Mouse (Mus musculus) ES-E14 (cell line): Measurements from ENCODE around the gene Zfp518a. TPM values are rescaled to one million over a fixed set of nuclear protein-coding genes. Genes with fewer than 3 reads are reported as not detected.

Experiments
- DNase-seq: peaks from one replicate; pipeline ENCODE4 v3.0.0-alpha.2; 2013; ENCODE audit warnings: low read depth, low spot score
- H3K27ac ChIP-seq: 2 replicates; pipeline ENCODE4 v1.5.1; 2012; ENCODE audit warnings: low read depth, mild to moderate bottlenecking, low read length, moderate library complexity, mixed read lengths; ENCODE audit not compliant: poor library complexity, insufficient read depth, severe bottlenecking
- H3K36me3 ChIP-seq: 2 replicates; pipeline ENCODE4 v1.6.1; 2012; ENCODE audit warnings: mild to moderate bottlenecking, low read length, moderate library complexity, mixed read lengths; ENCODE audit not compliant: control insufficient read depth, poor library complexity, insufficient read depth, severe bottlenecking
- H3K4me1 ChIP-seq, 2 experiments: fragments of 150-350 bp in 1 of 2; sonication (generic) in 1 of 2; 2 replicates each; pipeline ENCODE4 v1.6.1; 2012; ENCODE audit warnings: low read length in 2 of 2, mild to moderate bottlenecking in 1 of 2, mixed read lengths in 1 of 2; ENCODE audit not compliant: control insufficient read depth in 2 of 2, insufficient read depth in 2 of 2, poor library complexity in 1 of 2
- H3K4me3 ChIP-seq, 2 experiments: fragments of 150-350 bp in 1 of 2; sonication (generic) in 1 of 2; 2 replicates each; pipeline ENCODE4 v1.5.1; 2012; ENCODE audit warnings: low read length in 2 of 2, low read depth in 1 of 2, mild to moderate bottlenecking in 1 of 2, mixed read lengths in 1 of 2; ENCODE audit not compliant: insufficient read depth in 1 of 2, poor library complexity in 1 of 2, severe bottlenecking in 1 of 2
- H3K9ac ChIP-seq: 2 replicates; pipeline ENCODE4 v1.6.1; 2012; ENCODE audit warnings: low read depth, mild to moderate bottlenecking, low read length, mixed read lengths; ENCODE audit not compliant: poor library complexity, insufficient read depth, severe bottlenecking
- H3K9me3 ChIP-seq: fragments of 150-350 bp; sonication (generic); 2 replicates; pipeline ENCODE4 v1.6.1; 2012; ENCODE audit warnings: low read depth, mild to moderate bottlenecking, low read length; ENCODE audit not compliant: control insufficient read depth, insufficient read depth
- CHD2 ChIP-seq: IDR thresholded peaks from 2 replicates; pipeline ENCODE4 v1.6.1; 2014; ENCODE audit warnings: mild to moderate bottlenecking, low read depth, low read length, inconsistent platforms
- HCFC1 ChIP-seq: IDR thresholded peaks from 2 replicates; pipeline ENCODE4 v1.6.1; 2012; ENCODE audit warnings: low read length, inconsistent platforms, borderline replicate concordance; ENCODE audit not compliant: insufficient read depth
- MAFK ChIP-seq: IDR thresholded peaks from 2 replicates; pipeline ENCODE4 v1.6.1; 2014; ENCODE audit warnings: mild to moderate bottlenecking, low read depth, low read length, inconsistent platforms; ENCODE audit not compliant: insufficient read depth
- ZC3H11A ChIP-seq: IDR thresholded peaks from 2 replicates; pipeline ENCODE4 v1.6.1; 2012; ENCODE audit warnings: low read depth, mild to moderate bottlenecking, inconsistent platforms, low read length, borderline replicate concordance
- ZNF384 ChIP-seq: IDR thresholded peaks from 2 replicates; pipeline ENCODE4 v1.6.1; 2012; ENCODE audit warnings: low read depth, low read length, inconsistent platforms
- in situ Hi-C, 2 experiments: fragments of 600-800 bp; cut with MboI; formaldehyde crosslinking; loops; one replicate each; pipeline ENCODE4 v1.15.1; 2025; ENCODE audit warnings: low sequenced_read_pairs in 2 of 2, inconsistent platforms in 1 of 2; ENCODE audit not compliant: unreplicated experiment in 2 of 2
- total RNA-seq: library from RNA; depleted of rRNA; stranded (reverse); fragments of 300-350 nt; gene quantifications from 2 replicates; pipeline ENCODE4 v1.2.3, GENCODE M21; 2012; rRNA removed

The Zfp518a gene
- 25.8 and 32.9 TPM in 2 replicates for total RNA-seq

GRCm38 (mm10) chr19:40894519-40895392 is at the start of gene Zfp518a:
TSS of gene Zfp518a (plus strand) at chr19:40894705.
- peak within 1 kb of the TSS; percentile 97 for H3K9ac ChIP-seq
- DNase-seq = peak; percentile 77
- H3K9me3 ChIP-seq = no peaks in the 10 kb centered on the region
- H3K27ac ChIP-seq = peak within 1 kb of the TSS; percentile 94
- TF ChIP-seq ZNF384 (no peak), HCFC1 (peak; percentile 47), MAFK (no peak), ZC3H11A (no peak), CHD2 (0 out of 2 replicates have a peak, but pooled peaks have one; percentile 47)
- H3K4me1 ChIP-seq = no peaks in the 10 kb centered on the region
- no peaks in the 10 kb centered on the region; the same call in 1 of the 2 replicates for H3K36me3 ChIP-seq
- peak within 1 kb of the TSS; percentile 88 to 91 for H3K4me3 ChIP-seq
- in situ Hi-C loops = no loop called here

- Histone ChIP-seq H3K27ac (no peak overlapping the region), H3K36me3 (peaks cover 25% of the 10 kb centered on the region), H3K4me3 (no peak overlapping the region), H3K9me3 (no peaks in the 10 kb centered on the region), H3K9ac (no peak overlapping the region), H3K4me1 (0 out of 4 replicates have a peak, but pooled peaks cover 0 to 2% of the 10 kb centered on the region in 2 experiments)
- no peak for DNase-seq
- TF ChIP-seq HCFC1 (no peak), MAFK (no peak), ZC3H11A (no peak), ZNF384 (no peak), CHD2 (no peak)
- in situ Hi-C loops = no loop called here
Measured at GRCm38 (mm10) chr19:40844731-40845130, 49.8 kb upstream of the Zfp518a start.

DNA sequence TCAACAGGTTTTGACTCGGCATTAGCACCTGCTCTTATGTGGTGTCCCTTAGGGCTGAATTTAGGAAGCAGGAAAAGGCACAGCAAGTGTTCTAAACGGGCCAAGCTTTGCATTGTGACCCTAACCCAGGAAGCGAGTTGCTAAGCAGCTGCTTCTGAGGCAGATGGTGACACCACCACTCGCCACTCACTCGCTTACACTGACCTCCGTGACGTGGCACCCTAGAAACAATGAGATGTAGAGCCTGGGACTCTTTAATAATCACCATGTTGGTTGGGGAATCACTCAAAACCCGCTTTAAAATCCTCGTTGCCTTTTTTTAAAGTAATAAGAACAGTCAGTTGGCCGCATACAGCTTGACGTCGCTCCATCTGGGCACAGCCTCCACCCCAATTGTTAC is 45.1 kb upstream of the Zfp518a start:
- Histone ChIP-seq H3K4me1 (no peaks in the 10 kb centered on the region), H3K36me3 (peaks cover 23% of the 10 kb centered on the region), H3K4me3 (no peak overlapping the region), H3K9me3 (no peaks in the 10 kb centered on the region), H3K27ac (no peak overlapping the region), H3K9ac (no peak overlapping the region)
- in situ Hi-C loops = no loop called here
- no peak for DNase-seq
- TF ChIP-seq CHD2 (no peak), ZC3H11A (no peak), MAFK (no peak), HCFC1 (no peak), ZNF384 (no peak)

- TF ChIP-seq MAFK (no peak), ZC3H11A (no peak), HCFC1 (no peak), ZNF384 (no peak), CHD2 (no peak)
- no peak for DNase-seq
- H3K9me3 ChIP-seq = no peaks in the 10 kb centered on the region
- H3K4me1 ChIP-seq = no peaks in the 10 kb centered on the region
- no peak overlapping the region for H3K4me3 ChIP-seq
- H3K27ac ChIP-seq = no peak overlapping the region
- H3K9ac ChIP-seq = no peak overlapping the region
- no peaks in the 10 kb centered on the region for H3K36me3 ChIP-seq
- in situ Hi-C loops = no loop called here
Measured at GRCm38 (mm10) chr19:40859555-40859954, 35.0 kb upstream of the Zfp518a start.

DNA sequence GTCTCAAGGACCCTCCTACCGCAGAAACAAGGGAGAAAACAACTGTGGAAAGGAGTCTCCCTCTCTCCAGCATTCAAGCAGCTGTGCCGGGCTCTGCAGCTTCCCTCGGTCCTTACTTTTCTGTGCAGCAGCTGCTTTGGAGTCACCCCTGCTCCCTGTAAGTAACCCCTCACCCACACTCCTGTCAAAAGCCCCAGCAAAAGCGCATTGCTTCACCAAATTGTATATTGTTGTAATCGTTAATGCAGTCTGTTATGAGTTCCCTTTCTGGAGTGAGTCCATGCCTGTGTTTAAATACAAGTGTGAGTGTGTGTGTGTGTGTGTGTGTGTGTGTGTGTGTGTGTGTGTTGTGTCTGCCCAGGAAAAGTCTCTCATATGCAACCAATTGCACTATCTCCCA is 26.2 kb upstream of the Zfp518a start:
- no peaks in the 10 kb centered on the region for H3K36me3 ChIP-seq
- H3K27ac ChIP-seq = no peak overlapping the region
- no peak overlapping the region for H3K9ac ChIP-seq
- DNase-seq = no peak
- H3K4me1 ChIP-seq = peaks cover 0 to 7% of the 10 kb centered on the region in 2 experiments; a peak in 1 of 4 replicates
- in situ Hi-C loops = no loop called here
- no peaks in the 10 kb centered on the region for H3K9me3 ChIP-seq
- TF ChIP-seq CHD2 = no peak
- no peak for TF ChIP-seq ZNF384
- TF ChIP-seq HCFC1 = no peak
- no peak for TF ChIP-seq ZC3H11A
- TF ChIP-seq MAFK = no peak
- H3K4me3 ChIP-seq = peak overlapping the region; percentile 36 to 38; a peak in 3 of 4 replicates
